ENCODE assay signal across 21 mouse cellular contexts in genomic region chr2:134640398-134640797, GRCm38 (mm10). TPM values are rescaled to one million over a fixed set of nuclear protein-coding genes. Genes with fewer than 3 reads are reported as not detected.
DNase-seq lines count a peak whose midpoint lies in the region; ATAC-seq and TF ChIP-seq lines count a peak whose summit lies in the region.
"Had no signal": no experiment of that assay in that cellular context is flagged by ENCODE, and none has a peak within 500 bp of the region (broad histone marks: within the 10 kb centered on the region; RNA-seq: fewer than 3 reads in every experiment).

No protein-coding gene starts in this region.

- H3K27ac ChIP-seq in midbrain, embryonic 14.5 days (replicated peaks; ENCODE audit: low read depth, low read length): no peak overlapping the region
- H3K27ac ChIP-seq in midbrain, embryonic 13.5 days: no peak overlapping the region
- H3K27ac ChIP-seq in CH12.LX (ENCODE audit: insufficient read depth, low read depth) (no peak overlapping the region), ES-E14 (ENCODE audit: insufficient read depth, low read depth, low read length, poor library complexity, severe bottlenecking) (no peak overlapping the region)
- H3K27ac ChIP-seq in hindbrain, postnatal 0 days: no peak overlapping the region
- H3K27ac ChIP-seq: embryonic facial prominence, embryonic 12.5 days; heart, embryonic 10.5 days had no signal

- in situ Hi-C loops in CH12.LX (cut with MboI; ENCODE audit: low pct_ligation_motif_present, low pct_unique_long_range_greater_than_20kb, low sequenced_read_pairs): no loop called here
- in situ Hi-C loops in ES-E14 (cut with MboI; ENCODE audit: low sequenced_read_pairs in 2 of 2, unreplicated experiment in 2 of 2): no loop called here

- H3K4me3 ChIP-seq in midbrain, embryonic 14.5 days (replicated peaks; ENCODE audit: low read depth, low read length): no peak overlapping the region
- no peak overlapping the region for H3K4me3 ChIP-seq in midbrain, embryonic 13.5 days (replicated peaks)
- H3K4me3 ChIP-seq in CH12.LX (replicated peaks in 1 of 3; ENCODE audit: low read depth in 2 of 3, low read length in 2 of 3, poor library complexity in 1 of 3) (no peak overlapping the region), ES-E14 (ENCODE audit: insufficient read depth in 1 of 2, low read depth in 1 of 2, low read length in 2 of 2, poor library complexity in 1 of 2, severe bottlenecking in 1 of 2) (no peak overlapping the region)
- no peak overlapping the region for H3K4me3 ChIP-seq in hindbrain, postnatal 0 days (ENCODE audit: low read length)
- H3K4me3 ChIP-seq: embryonic facial prominence, embryonic 12.5 days; heart, embryonic 10.5 days had no signal

- peak overlapping the region; percentile 20; the same call in 1 of the 2 replicates for H3K4me2 ChIP-seq in midbrain, embryonic 14.5 days (ENCODE audit: low read length)
- no peak overlapping the region for H3K4me2 ChIP-seq in midbrain, embryonic 13.5 days (replicated peaks)
- H3K4me2 ChIP-seq in CH12.LX (ENCODE audit: insufficient read depth, low read depth, poor library complexity, severe bottlenecking): no peak overlapping the region
- H3K4me2 ChIP-seq in hindbrain, postnatal 0 days (ENCODE audit: low read depth, low read length): peak overlapping the region; percentile 23
- H3K4me2 ChIP-seq: embryonic facial prominence, embryonic 12.5 days had no signal

- TF ChIP-seq EP300 in CH12.LX (IDR thresholded peaks at IDR 0.05; ENCODE audit: low read length): no peak

- peaks cover 11% of the 10 kb centered on the region; the same call in 1 of the 2 replicates for H3K36me3 ChIP-seq in midbrain, embryonic 14.5 days (ENCODE audit: control insufficient read depth, insufficient read depth, low read length)
- peaks cover 7% of the 10 kb centered on the region for H3K36me3 ChIP-seq in midbrain, embryonic 13.5 days
- H3K36me3 ChIP-seq in CH12.LX (replicated peaks in 1 of 2; ENCODE audit: control insufficient read depth in 1 of 2, insufficient read depth in 1 of 2, low read length in 1 of 2): peaks cover 4 to 15% of the 10 kb centered on the region in 2 experiments
- H3K36me3 ChIP-seq in ES-E14 (ENCODE audit: control insufficient read depth, insufficient read depth, low read length, poor library complexity, severe bottlenecking): no peaks in the 10 kb centered on the region
- no peaks in the 10 kb centered on the region for H3K36me3 ChIP-seq in hindbrain, postnatal 0 days (ENCODE audit: insufficient read depth, low read length)
- H3K36me3 ChIP-seq: embryonic facial prominence, embryonic 12.5 days had no signal

- H3K27me3 ChIP-seq in midbrain, embryonic 14.5 days (ENCODE audit: control insufficient read depth, insufficient read depth, low read length): no peaks in the 10 kb centered on the region
- H3K27me3 ChIP-seq in midbrain, embryonic 13.5 days: no peaks in the 10 kb centered on the region
- H3K27me3 ChIP-seq in CH12.LX (replicated peaks): no peaks in the 10 kb centered on the region
- H3K27me3 ChIP-seq in hindbrain, postnatal 0 days (ENCODE audit: insufficient read depth, low read length): no peaks in the 10 kb centered on the region
- H3K27me3 ChIP-seq: embryonic facial prominence, embryonic 12.5 days; Patski had no signal

- 68% methylated on average over 1 of the region's 1 CpGs for WGBS in midbrain, embryonic 14.5 days
- 77% methylated on average over 1 of the region's 1 CpGs for WGBS in midbrain, embryonic 13.5 days
- WGBS in hindbrain, postnatal 0 days: 62% methylated on average over 1 of the region's 1 CpGs

- TF ChIP-seq CTCF in CH12.LX (conservative IDR thresholded peaks at IDR 0.05 in 1 of 2, IDR thresholded peaks at IDR 0.05 in 1 of 2; ENCODE audit: low read depth in 2 of 2, low read length in 2 of 2): no peak
- no peak for TF ChIP-seq CTCF in hindbrain, postnatal 0 days (IDR thresholded peaks at IDR 0.05; ENCODE audit: low read depth)

- dilution Hi-C loops in CH12.LX (cut with MboI; ENCODE audit: extremely low pct_ligation_motif_present, extremely low pct_unique_long_range_greater_than_20kb, low sequenced_read_pairs): no loop called here

- no peak for TF ChIP-seq POLR2A in CH12.LX (IDR thresholded peaks at IDR 0.05; ENCODE audit: low read depth, low read length)

- no peak overlapping the region for H3K9ac ChIP-seq in midbrain, embryonic 14.5 days (replicated peaks; ENCODE audit: low read length)
- H3K9ac ChIP-seq in midbrain, embryonic 13.5 days (replicated peaks): no peak overlapping the region
- no peak overlapping the region for H3K9ac ChIP-seq in CH12.LX (ENCODE audit: insufficient read depth, low read depth)
- no peak overlapping the region for H3K9ac ChIP-seq in ES-E14 (ENCODE audit: insufficient read depth, low read depth, low read length, poor library complexity, severe bottlenecking)
- no peak overlapping the region for H3K9ac ChIP-seq in hindbrain, postnatal 0 days (replicated peaks; ENCODE audit: low read length)
- H3K9ac ChIP-seq: embryonic facial prominence, embryonic 12.5 days had no signal

- no peaks in the 10 kb centered on the region for H3K9me3 ChIP-seq in midbrain, embryonic 14.5 days (ENCODE audit: control insufficient read depth, low read length)
- no peaks in the 10 kb centered on the region for H3K9me3 ChIP-seq in midbrain, embryonic 13.5 days
- no peaks in the 10 kb centered on the region for H3K9me3 ChIP-seq in CH12.LX (replicated peaks; ENCODE audit: low read length)
- no peaks in the 10 kb centered on the region for H3K9me3 ChIP-seq in ES-E14 (ENCODE audit: control insufficient read depth, insufficient read depth, low read depth, low read length)
- no peaks in the 10 kb centered on the region for H3K9me3 ChIP-seq in hindbrain, postnatal 0 days (ENCODE audit: low read length)
- H3K9me3 ChIP-seq: embryonic facial prominence, embryonic 12.5 days; heart, embryonic 10.5 days had no signal

- peaks cover 3% of the 10 kb centered on the region for H3K79me2 ChIP-seq in CH12.LX (replicated peaks; ENCODE audit: control insufficient read depth, extremely low read depth, insufficient read depth, poor library complexity, severe bottlenecking)

- H3K4me1 ChIP-seq in midbrain, embryonic 14.5 days (ENCODE audit: control insufficient read depth, insufficient read depth, low read length): peaks cover 24% of the 10 kb centered on the region
- peaks cover 39% of the 10 kb centered on the region for H3K4me1 ChIP-seq in midbrain, embryonic 13.5 days (replicated peaks)
- H3K4me1 ChIP-seq in CH12.LX (ENCODE audit: control insufficient read depth in 1 of 2, insufficient read depth in 2 of 2): peaks cover 2 to 20% of the 10 kb centered on the region in 2 experiments
- no peaks in the 10 kb centered on the region for H3K4me1 ChIP-seq in ES-E14 (ENCODE audit: control insufficient read depth in 2 of 2, insufficient read depth in 2 of 2, low read length in 2 of 2, poor library complexity in 1 of 2)
- peaks cover 10% of the 10 kb centered on the region for H3K4me1 ChIP-seq in hindbrain, postnatal 0 days (ENCODE audit: insufficient read depth, low read length)

- DNase-seq in midbrain, embryonic 14.5 days: no peak
- DNase-seq in CH12.LX (ENCODE audit: extremely low read depth): no peak
- no peak for DNase-seq in ES-E14 (ENCODE audit: low read depth, low spot score)
- DNase-seq in hindbrain, postnatal 0 days (ENCODE audit: low spot score): no peak
- DNase-seq in layer of hippocampus, postnatal 36 days: no peak
- DNase-seq in spleen, adult 18-20 months: no peak
- DNase-seq: adrenal gland, postnatal 14 days; cerebellum, adult 11-12 months; cerebellum, adult 9-10 months; gastrocnemius, postnatal 10 days; heart, adult 18-20 months; heart, postnatal 10 days; heart, postnatal 4 days had no signal

- no peak for ATAC-seq in midbrain, embryonic 14.5 days (ENCODE audit: low FRiP score, low TSS enrichment)
- no peak for ATAC-seq in midbrain, embryonic 13.5 days
- ATAC-seq in hindbrain, postnatal 0 days: no peak
- ATAC-seq: activated CD4-positive, CD25-positive, alpha-beta regulatory T cell, adult 4 months; forebrain, embryonic 16.5 days; inflammation-experienced regulatory T-cells, adult 6 months; intestine, postnatal 0 days; Patski had no signal

- TF ChIP-seq RAD21 in CH12.LX (IDR thresholded peaks at IDR 0.05; ENCODE audit: low read depth, low read length): no peak

TF ChIP-seq in CH12.LX, 34 proteins besides CTCF, POLR2A, EP300 and RAD21:
- TF ChIP-seq ZNF384 (IDR thresholded peaks at IDR 0.05; ENCODE audit: low read depth, low read length) (peak; percentile 61), MYC (IDR thresholded peaks at IDR 0.05; ENCODE audit: low read depth, low read length) (no peak), IRF4 (IDR thresholded peaks at IDR 0.05; ENCODE audit: low read depth, low read length) (no peak), GABPA (IDR thresholded peaks at IDR 0.05; ENCODE audit: insufficient replicate concordance, low read depth, low read length) (no peak), TBP (conservative IDR thresholded peaks at IDR 0.05; ENCODE audit: low read depth, low read length) (no peak), ZC3H11A (IDR thresholded peaks at IDR 0.05; ENCODE audit: low read depth, low read length) (no peak), UBTF (IDR thresholded peaks at IDR 0.05; ENCODE audit: low read depth, low read length) (no peak)

TF ChIP-seq in ES-E14, 5 proteins besides CTCF, POLR2A, EP300 and RAD21:
- TF ChIP-seq HCFC1 (IDR thresholded peaks at IDR 0.05; ENCODE audit: borderline replicate concordance, insufficient read depth, low read length) (no peak), ZNF384 (IDR thresholded peaks at IDR 0.05; ENCODE audit: low read depth, low read length) (peak; percentile 49; the same call in 1 of the 2 replicates)

RNA-seq across cellular contexts. Expression of gene Tmx4, which starts 3.5 kb away (rescaled TPM):
- 103 and 149 TPM in 2 replicates for polyA plus RNA-seq in midbrain, embryonic 14.5 days (2014; fragmentation: Nextera tagmentation; extraction: Ambion mirVana)
- polyA plus RNA-seq in midbrain, embryonic 13.5 days (2015; fragmentation: Nextera tagmentation; extraction: Ambion mirVana): 97.4 and 109 TPM in 2 replicates
- 5.6 and 5.8 TPM in 2 replicates for total RNA-seq in CH12.LX (2012; rRNA removed)
- total RNA-seq in CH12.LX (2014; rRNA removed): 10.4 and 12.5 TPM in 2 replicates
- polyA plus RNA-seq in CH12.LX (2012; ENCODE audit: insufficient read length, low read depth): 9.7 and 9.9 TPM in 2 replicates
- 11.2 and 11.7 TPM in 2 replicates for total RNA-seq in ES-E14 (2012; rRNA removed)
- total RNA-seq in hindbrain, postnatal 0 days (2014; rRNA removed): 116 and 123 TPM in 2 replicates
- polyA plus RNA-seq in hindbrain, postnatal 0 days (2015; fragmentation: Nextera tagmentation; extraction: Ambion mirVana): 77.4 and 81.3 TPM in 2 replicates
- 100 to 1,000 TPM; 156 to 164 TPM for total RNA-seq in layer of hippocampus, postnatal 36 days (2021)

Comparison
In these comparisons a context has a peak if more than half of its experiments do, and no peak if none do; other contexts are left out.
1. H3K4me2 ChIP-seq: peak in midbrain, embryonic 14.5 days (single experiment) and hindbrain, postnatal 0 days (single experiment); none in midbrain, embryonic 13.5 days (single experiment) and CH12.LX (single experiment).